Mouse (Mus musculus): ENCODE results near the gene Itsn1. TPM values are rescaled to one million over a fixed set of nuclear protein-coding genes. Genes with fewer than 3 reads are reported as not detected.

Itsn1 gene
- polyA plus RNA-seq, 1 experiment = 30.5 TPM

DNA sequence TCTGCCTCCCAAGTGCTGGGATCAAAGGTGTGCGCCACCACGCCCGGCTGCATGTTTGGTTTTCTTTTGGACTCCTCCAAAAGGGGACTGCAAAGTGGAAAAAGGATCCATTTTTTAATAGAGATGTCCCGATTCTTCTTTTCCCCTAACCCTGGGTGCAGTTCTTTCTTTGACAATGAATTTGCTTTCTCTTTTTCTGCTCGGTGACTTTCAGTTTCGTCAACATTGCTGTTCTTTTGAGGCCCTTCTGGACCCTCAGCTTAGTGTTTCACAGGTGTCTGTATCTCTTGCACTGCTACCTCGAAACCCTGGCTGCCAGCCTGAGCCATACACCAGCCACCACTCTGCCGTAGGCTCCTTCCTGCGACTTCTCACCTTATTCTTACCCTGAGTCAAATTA lies 66.5 kb downstream of the Itsn1 start:
- Histone ChIP-seq H3K4me1 (ENCODE audit: control insufficient read depth, insufficient read depth, low read length) (no peaks in the 10 kb centered on the region), H3K36me3 (ENCODE audit: control insufficient read depth, insufficient read depth, low read length) (no peaks in the 10 kb centered on the region), H3K4me3 (ENCODE audit: control insufficient read depth, low read depth, low read length) (no peak overlapping the region), H3K27me3 (ENCODE audit: control insufficient read depth, insufficient read depth, low read length) (no peaks in the 10 kb centered on the region), H3K27ac (ENCODE audit: control insufficient read depth, insufficient read depth, low read depth, low read length) (no peak overlapping the region)
- no peak for TF ChIP-seq CTCF (IDR thresholded peaks at IDR 0.05; ENCODE audit: control insufficient read depth, insufficient read depth, insufficient replicate concordance, low read depth, low read length)
- no peak for TF ChIP-seq POLR2A (IDR thresholded peaks at IDR 0.05; ENCODE audit: control insufficient read depth, low read depth, low read length)

GRCm38 (mm10) chr16:91801426-91801825 lies 72.3 kb downstream of the Itsn1 start:
- TF ChIP-seq POLR2A (IDR thresholded peaks at IDR 0.05; ENCODE audit: control insufficient read depth, low read depth, low read length) (no peak), CTCF (IDR thresholded peaks at IDR 0.05; ENCODE audit: control insufficient read depth, insufficient read depth, insufficient replicate concordance, low read depth, low read length) (no peak)
- Histone ChIP-seq H3K36me3 (ENCODE audit: control insufficient read depth, insufficient read depth, low read length) (no peaks in the 10 kb centered on the region), H3K4me1 (ENCODE audit: control insufficient read depth, insufficient read depth, low read length) (no peaks in the 10 kb centered on the region)

GRCm38 (mm10) chr16:91802461-91803062 lies 73.5 kb downstream of the Itsn1 start:
- Histone ChIP-seq H3K4me1 (ENCODE audit: control insufficient read depth, insufficient read depth, low read length) (no peaks in the 10 kb centered on the region), H3K4me3 (ENCODE audit: control insufficient read depth, low read depth, low read length) (no peak overlapping the region), H3K27ac (ENCODE audit: control insufficient read depth, insufficient read depth, low read depth, low read length) (no peak overlapping the region), H3K27me3 (ENCODE audit: control insufficient read depth, insufficient read depth, low read length) (no peaks in the 10 kb centered on the region), H3K36me3 (ENCODE audit: control insufficient read depth, insufficient read depth, low read length) (no peaks in the 10 kb centered on the region)
- TF ChIP-seq CTCF (IDR thresholded peaks at IDR 0.05; ENCODE audit: control insufficient read depth, insufficient read depth, insufficient replicate concordance, low read depth, low read length) (no peak), POLR2A (IDR thresholded peaks at IDR 0.05; ENCODE audit: control insufficient read depth, low read depth, low read length) (no peak)

More at GRCm38 (mm10) chr16:91801426-91801825, 72.3 kb downstream of the Itsn1 start:
- Histone ChIP-seq H3K27me3 (ENCODE audit: control insufficient read depth, insufficient read depth, low read length) (no peaks in the 10 kb centered on the region), H3K4me3 (ENCODE audit: control insufficient read depth, low read depth, low read length) (no peak overlapping the region), H3K27ac (ENCODE audit: control insufficient read depth, insufficient read depth, low read depth, low read length) (no peak overlapping the region)

GRCm38 (mm10) chr16:91804418-91804817 lies 75.3 kb downstream of the Itsn1 start:
- Histone ChIP-seq H3K4me1 (ENCODE audit: control insufficient read depth, insufficient read depth, low read length) (no peaks in the 10 kb centered on the region), H3K36me3 (ENCODE audit: control insufficient read depth, insufficient read depth, low read length) (no peaks in the 10 kb centered on the region), H3K4me3 (ENCODE audit: control insufficient read depth, low read depth, low read length) (no peak overlapping the region), H3K27ac (ENCODE audit: control insufficient read depth, insufficient read depth, low read depth, low read length) (no peak overlapping the region), H3K27me3 (ENCODE audit: control insufficient read depth, insufficient read depth, low read length) (no peaks in the 10 kb centered on the region)
- no peak for TF ChIP-seq CTCF (IDR thresholded peaks at IDR 0.05; ENCODE audit: control insufficient read depth, insufficient read depth, insufficient replicate concordance, low read depth, low read length)
- no peak for TF ChIP-seq POLR2A (IDR thresholded peaks at IDR 0.05; ENCODE audit: control insufficient read depth, low read depth, low read length)

DNA sequence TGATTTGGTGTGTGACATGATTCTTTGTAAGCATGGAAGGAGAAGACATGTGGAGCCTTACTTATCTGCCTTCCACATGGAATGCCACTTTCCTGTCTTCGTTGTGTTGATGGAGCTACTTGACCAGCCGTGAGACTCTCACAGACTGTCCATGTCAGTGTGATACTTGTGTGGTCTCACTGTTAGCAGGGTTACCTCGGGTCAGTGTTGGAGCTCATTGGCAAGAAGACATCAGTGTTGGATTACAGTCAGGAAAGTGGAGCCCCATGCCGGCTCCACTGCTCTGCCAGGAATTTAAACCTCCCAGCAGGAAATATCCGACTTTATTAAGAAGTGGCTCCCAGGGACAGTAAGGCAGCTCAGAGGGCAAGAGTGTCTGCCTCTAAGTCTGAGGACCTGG lies 75.8 kb downstream of the Itsn1 start:
- Histone ChIP-seq H3K36me3 (ENCODE audit: control insufficient read depth, insufficient read depth, low read length) (no peaks in the 10 kb centered on the region), H3K27ac (ENCODE audit: control insufficient read depth, insufficient read depth, low read depth, low read length) (no peak overlapping the region), H3K4me3 (ENCODE audit: control insufficient read depth, low read depth, low read length) (no peak overlapping the region), H3K4me1 (ENCODE audit: control insufficient read depth, insufficient read depth, low read length) (no peaks in the 10 kb centered on the region), H3K27me3 (ENCODE audit: control insufficient read depth, insufficient read depth, low read length) (no peaks in the 10 kb centered on the region)
- TF ChIP-seq POLR2A (IDR thresholded peaks at IDR 0.05; ENCODE audit: control insufficient read depth, low read depth, low read length) = no peak
- no peak for TF ChIP-seq CTCF (IDR thresholded peaks at IDR 0.05; ENCODE audit: control insufficient read depth, insufficient read depth, insufficient replicate concordance, low read depth, low read length)

- no peaks in the 10 kb centered on the region for H3K4me1 ChIP-seq (ENCODE audit: control insufficient read depth, insufficient read depth, low read length)
- no peaks in the 10 kb centered on the region for H3K27me3 ChIP-seq (ENCODE audit: control insufficient read depth, insufficient read depth, low read length)
- H3K36me3 ChIP-seq (ENCODE audit: control insufficient read depth, insufficient read depth, low read length) = no peaks in the 10 kb centered on the region
- TF ChIP-seq CTCF (IDR thresholded peaks at IDR 0.05; ENCODE audit: control insufficient read depth, insufficient read depth, insufficient replicate concordance, low read depth, low read length) (no peak), POLR2A (IDR thresholded peaks at IDR 0.05; ENCODE audit: control insufficient read depth, low read depth, low read length) (no peak)
- no peak overlapping the region for H3K27ac ChIP-seq (ENCODE audit: control insufficient read depth, insufficient read depth, low read depth, low read length)
- no peak overlapping the region for H3K4me3 ChIP-seq (ENCODE audit: control insufficient read depth, low read depth, low read length)
Measured at GRCm38 (mm10) chr16:91810235-91810634, 81.2 kb downstream of the Itsn1 start.

DNA sequence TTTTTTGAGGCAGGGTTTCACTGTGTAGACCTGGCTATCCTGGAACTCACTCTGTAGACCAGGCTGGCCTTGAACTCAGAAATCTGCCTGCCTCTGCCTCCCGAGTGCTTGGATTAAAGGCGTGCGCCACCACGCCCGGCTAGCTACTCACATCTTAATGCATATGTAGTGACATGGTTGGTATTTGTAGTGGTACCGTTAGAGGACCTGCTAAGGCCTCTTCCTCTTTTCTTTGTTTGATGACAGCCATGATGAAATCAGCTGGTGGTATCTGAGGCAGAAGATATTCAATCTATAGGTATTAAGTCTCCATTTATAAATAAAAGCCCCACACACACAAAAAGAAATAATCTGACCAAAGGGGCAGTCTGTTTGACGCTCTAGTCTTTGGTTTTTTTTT lies 82.3 kb downstream of the Itsn1 start:
- Histone ChIP-seq H3K27me3 (ENCODE audit: control insufficient read depth, insufficient read depth, low read length) (no peaks in the 10 kb centered on the region), H3K27ac (ENCODE audit: control insufficient read depth, insufficient read depth, low read depth, low read length) (no peak overlapping the region), H3K4me1 (ENCODE audit: control insufficient read depth, insufficient read depth, low read length) (no peaks in the 10 kb centered on the region), H3K36me3 (ENCODE audit: control insufficient read depth, insufficient read depth, low read length) (no peaks in the 10 kb centered on the region), H3K4me3 (ENCODE audit: control insufficient read depth, low read depth, low read length) (no peak overlapping the region)
- TF ChIP-seq POLR2A (IDR thresholded peaks at IDR 0.05; ENCODE audit: control insufficient read depth, low read depth, low read length) (no peak), CTCF (IDR thresholded peaks at IDR 0.05; ENCODE audit: control insufficient read depth, insufficient read depth, insufficient replicate concordance, low read depth, low read length) (no peak)
